Mouse (Mus musculus): Measurements from ENCODE around the gene Top2a.

Gene Top2a

DNA sequence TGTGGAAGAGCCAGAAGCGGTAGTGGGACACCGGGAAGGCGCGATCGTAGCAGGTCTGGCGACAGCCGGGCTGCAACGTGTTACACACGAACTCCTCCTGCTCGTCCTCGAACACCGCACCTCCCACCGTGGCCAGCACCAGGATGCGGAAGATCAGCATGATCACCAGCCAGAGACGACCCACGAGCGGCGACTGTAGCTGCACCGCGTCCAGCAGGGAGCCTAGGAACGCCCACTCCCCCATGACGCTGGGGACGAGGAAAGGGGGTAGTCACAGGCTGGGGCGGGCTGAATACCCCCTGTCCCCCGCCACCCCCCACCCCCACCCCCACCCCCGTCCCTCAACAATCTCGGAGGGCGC, 41.2 kb downstream of the Top2a start, which contains the start of gene Gjd3:
Gjd3 (minus strand) TSS at position 244 of the 361 bp plus-strand sequence.
- no peak for DNase-seq (ENCODE audit: low spot score)

DNA sequence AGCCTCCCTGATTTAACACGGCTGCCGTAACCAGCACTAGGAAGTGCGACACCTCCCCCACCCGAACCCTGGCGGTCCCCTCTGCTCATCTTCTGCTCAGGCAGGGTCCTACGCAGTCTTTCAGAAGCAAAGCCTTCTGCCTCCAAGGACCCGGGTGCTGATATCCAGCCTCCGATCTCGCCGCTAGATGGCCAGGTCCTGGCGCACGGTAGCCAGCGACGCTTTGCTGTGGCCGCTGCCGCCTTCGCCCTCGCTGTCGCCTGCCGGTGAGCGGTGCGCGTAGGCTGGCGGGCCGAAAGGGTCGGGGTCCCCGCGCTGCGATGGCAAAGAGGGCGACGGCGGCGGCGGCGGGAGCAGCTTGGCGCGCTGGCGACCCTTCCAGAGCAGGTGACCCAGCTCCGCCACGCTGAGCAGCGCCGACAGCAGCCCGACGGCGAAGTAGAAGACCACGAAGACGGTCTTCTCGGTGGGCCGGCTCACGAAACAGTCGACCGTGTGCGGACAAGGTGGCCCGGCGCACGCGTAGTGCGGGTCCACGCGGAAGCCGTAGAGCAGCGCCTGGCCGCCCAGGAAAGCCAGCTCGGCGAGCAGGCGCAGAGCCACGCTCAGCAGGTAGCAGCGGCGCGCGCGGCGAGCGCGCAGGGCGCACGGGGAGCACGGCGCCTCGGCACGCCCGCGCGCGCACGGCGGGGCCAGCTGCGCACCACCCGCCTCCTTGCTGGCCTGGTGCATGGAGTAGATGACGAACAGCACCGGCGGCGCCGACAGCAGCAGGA, 41.8 kb downstream of the Top2a start:
- DNase-seq (ENCODE audit: low spot score), result peak; percentile 86

DNA sequence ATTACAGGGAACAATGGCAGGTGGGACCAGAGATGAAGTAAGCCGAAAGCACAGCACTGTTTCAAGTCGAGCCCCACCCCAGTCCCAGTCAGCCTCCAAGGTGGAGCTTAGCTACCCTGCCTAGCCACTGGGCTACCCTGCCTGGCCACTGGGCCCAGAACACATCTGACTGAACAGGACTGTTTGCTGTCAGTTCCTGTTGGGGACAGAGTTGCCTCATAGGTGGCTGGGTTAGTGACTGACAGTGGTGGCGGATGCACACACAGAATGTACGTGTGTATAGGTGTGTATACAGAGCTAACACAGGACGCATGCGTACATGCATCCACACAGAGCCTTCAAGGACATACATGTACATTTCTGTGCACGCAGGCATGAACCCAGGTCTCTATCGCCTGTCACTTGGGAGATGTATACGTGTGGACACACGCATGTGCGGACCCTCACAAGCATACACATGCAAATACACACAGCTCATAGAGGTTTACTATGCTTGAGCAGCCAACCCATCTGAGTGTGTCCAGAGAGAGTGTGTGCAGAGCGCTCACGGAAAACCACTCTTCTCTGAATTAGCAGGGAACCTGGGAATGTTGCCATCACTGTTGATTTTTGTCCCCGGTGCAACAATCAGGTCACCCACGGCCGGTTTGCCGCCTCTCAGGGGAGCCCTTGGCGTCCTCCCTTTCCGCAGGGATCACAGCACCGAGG, 42.5 kb downstream of the Top2a start:
- no peak for DNase-seq (ENCODE audit: low spot score)

DNA sequence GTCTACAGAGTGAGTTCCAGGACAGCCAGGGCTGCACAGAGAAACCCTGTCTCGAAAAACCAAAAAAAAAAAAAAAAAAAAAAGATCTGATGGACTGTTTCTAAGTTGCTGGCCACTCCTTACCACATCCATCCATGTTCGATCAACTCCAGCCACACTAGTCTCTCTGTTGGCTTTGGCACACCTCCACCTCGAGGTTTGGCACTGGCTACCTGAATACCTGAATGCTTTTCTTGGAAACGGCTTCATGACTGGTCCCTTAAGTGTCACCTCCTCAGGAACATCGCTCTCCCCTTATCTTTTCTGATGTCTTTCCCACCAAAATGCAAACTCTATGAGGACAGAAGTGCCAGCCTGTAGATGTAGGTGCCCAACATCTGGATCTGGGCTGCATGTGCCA, 44.6 kb downstream of the Top2a start:
- DNase-seq (ENCODE audit: low spot score), result no peak

DNA sequence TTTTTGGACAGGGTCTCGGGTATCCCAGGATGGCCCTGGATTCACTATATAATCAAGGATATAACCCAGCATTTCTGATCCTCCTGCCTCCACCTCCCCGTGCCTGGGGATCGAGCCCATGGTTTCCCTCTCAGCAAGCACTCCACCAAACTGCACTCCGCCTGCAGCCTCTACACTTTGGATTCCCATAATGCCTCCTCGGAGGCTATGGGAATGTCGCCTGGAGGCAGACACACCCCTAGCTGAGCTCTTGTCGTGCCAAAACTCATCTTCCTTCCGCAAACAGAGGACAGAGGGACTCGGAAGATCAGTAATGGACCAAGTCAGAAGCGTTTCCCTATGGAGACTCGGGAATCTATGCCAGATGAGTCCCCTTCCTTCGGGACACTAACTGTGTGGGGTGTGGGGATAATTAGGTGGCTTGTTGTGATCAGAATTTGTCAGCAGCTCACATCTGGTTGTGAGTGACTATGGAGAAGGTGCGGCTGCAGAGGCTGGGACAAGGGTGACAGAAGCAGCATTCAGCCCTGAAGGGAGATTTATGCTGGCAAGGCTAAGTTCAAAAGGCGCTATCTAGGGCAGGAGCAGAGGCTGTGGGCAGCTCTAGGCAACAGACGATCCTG, 45.4 kb downstream of the Top2a start:
- no peak for DNase-seq (ENCODE audit: low spot score)

DNA sequence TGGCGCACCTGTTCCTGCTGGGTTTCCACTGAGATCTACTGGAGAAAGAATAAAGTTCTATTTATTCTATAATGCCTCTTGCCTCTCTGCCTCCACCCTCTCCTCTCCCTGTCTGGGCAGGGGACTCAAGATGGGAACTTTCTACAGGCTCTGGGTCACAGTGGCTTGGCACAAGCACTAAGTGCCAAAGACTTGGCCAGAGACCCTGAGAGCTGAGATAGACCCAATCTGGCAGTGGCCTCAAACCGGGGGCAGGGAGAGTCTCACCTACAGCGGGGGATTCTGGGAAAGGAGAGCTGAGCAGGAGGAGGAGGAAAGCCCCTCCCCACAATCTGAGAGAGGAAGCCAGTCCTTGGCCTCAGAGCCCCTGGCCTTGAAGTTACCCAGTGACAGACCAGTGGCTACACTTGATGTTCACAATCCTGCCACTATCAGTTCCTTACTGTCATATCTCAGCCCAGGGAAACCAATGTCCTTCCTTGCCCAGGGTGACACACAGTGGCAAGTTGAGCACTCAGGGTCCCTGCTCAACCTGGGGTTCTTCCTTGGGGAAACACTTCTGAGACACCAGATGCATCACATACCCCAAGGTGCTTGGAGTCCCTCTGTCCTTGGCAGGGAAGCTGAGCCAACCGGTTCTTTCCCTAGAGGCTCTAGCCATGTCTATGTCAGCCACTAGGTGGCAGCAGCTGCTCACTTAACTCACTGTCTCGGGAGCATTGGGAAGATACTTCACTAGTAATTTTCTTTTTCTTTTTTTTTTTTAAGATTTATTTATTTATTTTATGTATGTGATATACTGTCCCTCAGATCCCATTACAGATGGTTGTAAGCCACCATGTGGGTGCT, 48.9 kb downstream of the Top2a start:
- DNase-seq (ENCODE audit: low spot score), result peak; percentile 83

DNA sequence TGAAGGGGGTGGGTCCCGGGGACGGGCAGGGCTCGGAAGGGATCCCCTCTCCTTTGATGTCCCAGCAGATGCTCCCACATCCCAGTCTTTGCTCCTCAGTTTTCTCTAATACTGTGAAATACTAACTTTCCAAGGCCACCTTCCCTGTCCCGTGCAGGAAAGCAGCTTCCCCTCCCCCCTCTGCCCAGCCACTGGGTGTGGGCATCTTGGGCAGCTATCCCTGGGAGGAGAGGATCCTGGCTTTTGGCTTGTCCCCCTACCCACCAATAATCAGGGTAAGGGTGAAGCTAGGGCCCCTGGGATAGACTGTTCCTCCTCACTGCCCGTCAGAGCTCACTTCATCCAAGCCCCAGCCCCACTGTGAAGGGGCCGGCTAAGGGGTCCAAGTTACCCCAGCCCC, 49.8 kb downstream of the Top2a start:
- no peak for DNase-seq (ENCODE audit: low spot score)

DNA sequence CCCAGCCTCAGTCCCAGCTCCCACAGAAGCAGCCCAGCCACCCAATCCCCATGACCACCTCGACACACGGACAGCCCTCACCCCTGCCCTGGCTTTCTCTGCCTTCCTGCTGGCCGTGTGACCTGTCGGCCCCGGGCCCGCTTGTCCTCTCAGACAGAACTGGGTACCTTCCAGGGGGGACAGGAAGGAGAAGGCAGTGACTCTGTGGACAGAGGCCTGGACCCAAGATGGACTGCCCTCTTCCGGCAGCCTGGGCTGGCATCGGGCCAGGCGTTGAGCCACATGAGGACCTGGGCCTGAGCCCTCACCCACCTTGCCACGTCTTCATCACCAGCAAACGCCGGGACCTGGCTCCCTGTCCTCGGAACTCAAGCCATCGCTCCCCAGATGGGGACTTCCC, 50.4 kb downstream of the Top2a start:
- DNase-seq (ENCODE audit: low spot score), result peak; percentile 72

DNA sequence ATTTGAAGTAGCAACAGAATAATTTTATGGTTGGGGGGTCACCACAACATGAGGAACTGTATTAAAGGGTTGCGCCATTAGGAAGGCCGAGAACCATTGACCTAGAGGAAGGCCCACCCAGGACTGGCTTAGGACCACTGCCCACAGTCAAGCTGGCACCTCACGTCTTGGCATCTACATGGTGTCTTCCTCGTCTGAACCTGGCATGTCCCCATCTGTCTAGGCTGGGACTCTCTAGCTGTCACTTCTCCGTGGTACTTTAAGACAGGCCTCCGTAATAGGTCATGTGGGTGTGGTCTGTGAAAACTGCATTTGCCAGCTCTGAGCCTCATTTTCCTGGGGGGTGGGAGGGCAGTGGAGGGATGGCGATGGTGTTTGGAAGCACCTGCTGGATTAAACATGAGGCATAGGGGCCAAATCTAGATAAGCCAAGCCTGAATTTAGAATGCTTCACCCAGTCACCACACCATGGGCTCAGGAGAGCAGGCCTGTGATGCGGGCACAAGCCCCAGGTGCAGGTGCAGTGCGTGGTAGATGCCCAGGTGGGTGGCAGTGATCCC, 51.1 kb downstream of the Top2a start:
- DNase-seq (ENCODE audit: low spot score), result no peak

DNA sequence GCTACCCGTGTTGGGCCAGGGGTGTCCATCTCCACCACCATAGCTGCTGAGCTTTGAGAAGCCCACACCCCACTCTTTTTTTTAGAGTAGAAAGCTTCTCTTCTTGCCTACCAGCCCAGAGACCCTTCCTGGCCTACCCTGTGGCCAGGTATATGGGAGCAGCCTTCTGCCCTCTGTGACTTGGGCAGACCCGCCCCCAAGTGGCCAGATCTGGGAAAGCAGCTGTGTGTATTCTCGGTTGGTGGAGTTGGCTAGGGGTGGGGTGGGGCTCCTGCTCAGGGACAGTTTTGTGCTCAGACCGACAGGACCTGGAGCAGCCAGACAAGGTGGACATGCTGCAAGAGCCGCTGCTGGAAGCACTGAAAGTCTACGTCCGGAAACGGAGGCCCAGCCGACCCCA, 51.8 kb downstream of the Top2a start:
- peak; percentile 86 for DNase-seq (ENCODE audit: low spot score)

DNA sequence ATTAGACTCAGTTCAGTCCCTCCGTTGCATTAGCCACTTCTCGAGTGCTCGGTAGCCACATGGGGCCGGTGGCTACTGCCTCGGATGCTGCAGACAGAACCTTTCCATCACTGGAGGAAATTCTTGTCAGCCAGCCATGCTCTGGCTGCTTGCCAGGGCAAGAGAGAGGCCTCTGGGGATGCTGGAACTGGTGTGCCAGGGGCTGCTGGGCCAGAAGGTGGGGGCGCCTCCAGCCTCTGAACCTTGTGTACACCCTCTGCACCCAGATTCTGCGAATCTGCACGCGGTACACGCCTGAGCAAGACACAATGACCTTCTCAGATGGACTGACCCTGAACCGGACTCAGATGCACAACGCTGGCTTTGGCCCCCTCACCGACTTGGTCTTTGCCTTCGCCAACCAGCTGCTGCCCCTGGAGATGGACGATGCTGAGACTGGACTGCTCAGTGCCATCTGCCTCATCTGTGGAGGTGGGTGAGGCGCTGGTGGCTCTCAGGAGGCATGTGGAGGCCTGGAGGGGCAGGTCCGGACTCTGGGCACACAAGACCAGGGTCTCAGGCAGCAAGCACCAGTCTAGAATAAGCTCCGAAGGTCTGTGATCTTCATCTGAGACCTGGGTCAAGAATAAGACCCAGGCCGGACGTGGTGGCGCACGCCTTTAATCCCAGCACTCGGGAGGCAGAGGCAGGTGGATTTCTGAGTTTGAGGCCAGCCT, 52.5 kb downstream of the Top2a start:
- peak; percentile 78 for DNase-seq (ENCODE audit: low spot score)

DNA sequence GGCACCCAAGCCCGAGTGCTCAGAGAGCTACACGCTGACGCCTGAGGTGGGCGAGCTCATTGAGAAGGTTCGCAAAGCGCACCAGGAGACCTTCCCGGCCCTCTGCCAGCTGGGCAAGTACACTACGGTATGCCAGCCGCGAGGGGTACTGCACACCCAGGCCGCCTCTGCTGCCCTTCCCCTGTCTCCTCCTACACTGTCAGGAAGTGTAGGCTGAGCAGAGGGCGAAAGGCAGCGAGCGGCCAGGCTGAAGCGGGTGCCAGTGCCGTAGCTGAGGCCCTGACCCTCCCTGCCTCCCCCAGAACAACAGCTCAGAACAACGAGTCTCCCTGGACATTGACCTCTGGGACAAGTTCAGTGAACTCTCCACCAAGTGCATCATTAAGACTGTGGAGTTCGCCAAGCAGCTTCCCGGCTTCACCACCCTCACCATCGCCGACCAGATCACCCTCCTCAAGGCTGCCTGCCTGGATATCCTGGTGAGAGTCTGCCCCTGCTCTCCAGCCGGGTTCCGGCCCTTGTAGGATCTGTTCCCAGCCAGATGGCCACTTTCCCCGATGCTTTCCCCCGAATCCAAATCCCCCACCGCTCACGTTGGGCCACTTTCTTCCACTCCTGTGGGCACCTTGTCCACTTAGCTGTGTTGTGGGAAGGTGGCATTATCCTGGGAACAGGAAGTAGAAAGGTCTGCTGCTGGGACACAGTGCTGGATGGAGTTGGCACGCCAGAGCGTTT, 53.6 kb downstream of the Top2a start:
- peak; percentile 67 for DNase-seq (ENCODE audit: low spot score)

DNA sequence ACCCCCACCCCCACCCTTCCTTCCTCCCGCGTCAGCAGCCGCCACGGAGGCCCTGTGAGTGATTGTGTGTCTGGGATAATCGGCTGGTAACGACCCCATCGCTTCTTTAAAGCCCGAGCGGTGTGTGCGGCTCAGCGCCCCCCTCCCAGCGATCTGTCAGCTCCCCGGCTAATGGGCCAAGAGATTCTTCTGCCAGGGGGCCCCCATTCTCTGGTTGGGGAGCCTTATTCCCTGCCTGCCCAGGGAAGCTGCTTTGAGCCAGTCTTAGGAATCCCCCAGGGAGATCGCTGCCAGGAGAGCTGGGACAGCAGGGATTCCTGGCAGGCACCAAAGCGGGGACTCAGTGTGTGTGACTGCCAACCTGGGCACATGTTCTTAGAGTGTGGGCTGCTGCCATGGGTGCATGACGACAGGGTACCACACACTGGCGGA, 54.5 kb downstream of the Top2a start:
- DNase-seq (ENCODE audit: low spot score), result peak; percentile 82

DNA sequence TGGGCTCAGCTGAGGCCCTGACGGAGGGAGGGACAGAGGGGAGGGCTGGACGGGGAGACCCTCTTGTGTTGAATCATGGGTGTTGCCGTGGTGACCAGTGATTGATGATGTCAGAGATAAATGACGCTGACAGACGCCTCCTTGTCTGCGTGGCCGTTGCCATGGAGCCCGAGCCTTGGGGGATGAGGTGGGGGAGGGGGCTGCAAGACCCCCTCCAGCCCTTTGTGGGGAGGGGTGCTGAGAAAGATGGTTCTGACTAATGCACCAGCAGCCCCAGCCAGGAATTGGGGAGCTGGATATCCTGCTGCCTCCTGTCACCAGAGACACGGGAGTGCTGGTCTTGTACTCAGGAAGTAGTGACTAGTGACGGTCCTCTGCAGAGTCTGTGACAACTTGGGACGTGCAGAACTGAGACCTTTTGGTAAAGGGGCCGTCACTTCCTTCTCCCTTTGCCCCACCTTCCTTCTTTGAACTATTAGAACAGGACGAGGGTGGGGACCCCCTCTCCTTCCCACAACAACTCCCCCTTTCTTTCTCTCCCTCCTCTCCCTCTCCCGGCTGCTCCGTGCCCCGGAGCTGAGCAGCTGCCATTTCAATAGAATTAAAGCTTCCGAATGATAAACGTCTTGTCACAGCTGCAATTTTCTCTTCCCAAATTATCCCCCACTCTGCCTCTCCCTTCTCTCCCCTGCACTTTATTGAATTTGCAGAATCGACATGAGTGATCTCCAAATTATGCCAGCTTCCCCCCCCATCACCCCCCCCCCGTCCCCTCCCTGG, 55.1 kb downstream of the Top2a start:
- peak; percentile 49 for DNase-seq (ENCODE audit: low spot score)

DNA sequence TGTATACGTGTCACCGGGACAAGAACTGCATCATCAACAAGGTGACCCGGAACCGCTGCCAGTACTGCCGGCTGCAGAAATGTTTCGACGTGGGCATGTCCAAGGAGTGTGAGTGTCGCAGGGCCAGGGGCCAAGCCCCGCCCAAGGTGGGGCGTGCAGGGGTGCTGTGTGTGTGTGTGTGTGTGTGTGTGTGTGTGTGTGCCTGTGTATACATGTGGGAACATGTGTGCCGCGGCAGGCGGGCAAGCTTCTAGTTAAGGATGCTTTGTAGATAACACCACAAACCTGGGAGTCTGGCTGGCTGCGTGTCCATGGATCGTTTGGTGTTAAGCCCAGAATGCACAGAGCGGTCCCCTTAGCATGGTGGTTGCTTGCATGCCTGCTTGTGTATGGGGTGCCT, 55.9 kb downstream of the Top2a start:
- DNase-seq (ENCODE audit: low spot score), result no peak

DNA sequence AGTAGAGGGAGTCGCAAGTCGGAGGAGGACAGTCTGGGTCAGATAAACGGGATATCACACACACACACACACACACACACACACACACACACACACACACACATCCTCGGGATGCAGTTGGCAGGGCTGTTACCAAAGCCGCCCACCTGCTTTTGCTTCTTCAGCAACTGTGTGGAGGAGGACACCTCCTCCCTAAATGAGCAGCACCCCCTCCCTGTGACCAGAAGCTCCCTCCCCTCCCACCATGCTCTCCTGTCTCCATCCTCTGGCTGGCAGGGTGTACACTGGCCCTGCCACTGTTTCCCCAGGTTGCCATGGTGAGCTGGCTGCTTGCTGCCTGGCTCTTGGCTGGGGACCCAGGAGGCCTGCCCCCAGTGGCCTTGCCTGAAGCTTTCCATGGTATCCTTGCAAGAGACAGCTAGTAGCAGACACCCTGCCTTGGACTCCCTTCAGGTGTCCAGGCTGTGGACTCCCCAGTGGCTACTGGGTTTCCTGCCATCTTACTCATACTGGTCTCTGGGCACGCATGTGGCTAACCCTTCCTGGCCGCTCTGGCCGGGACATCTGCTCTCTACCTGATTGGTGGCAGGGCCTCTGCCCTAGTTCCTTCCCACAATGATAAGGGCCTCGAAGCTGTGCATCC, 57.4 kb downstream of the Top2a start:
- DNase-seq (ENCODE audit: low spot score), result peak; percentile 93

DNA sequence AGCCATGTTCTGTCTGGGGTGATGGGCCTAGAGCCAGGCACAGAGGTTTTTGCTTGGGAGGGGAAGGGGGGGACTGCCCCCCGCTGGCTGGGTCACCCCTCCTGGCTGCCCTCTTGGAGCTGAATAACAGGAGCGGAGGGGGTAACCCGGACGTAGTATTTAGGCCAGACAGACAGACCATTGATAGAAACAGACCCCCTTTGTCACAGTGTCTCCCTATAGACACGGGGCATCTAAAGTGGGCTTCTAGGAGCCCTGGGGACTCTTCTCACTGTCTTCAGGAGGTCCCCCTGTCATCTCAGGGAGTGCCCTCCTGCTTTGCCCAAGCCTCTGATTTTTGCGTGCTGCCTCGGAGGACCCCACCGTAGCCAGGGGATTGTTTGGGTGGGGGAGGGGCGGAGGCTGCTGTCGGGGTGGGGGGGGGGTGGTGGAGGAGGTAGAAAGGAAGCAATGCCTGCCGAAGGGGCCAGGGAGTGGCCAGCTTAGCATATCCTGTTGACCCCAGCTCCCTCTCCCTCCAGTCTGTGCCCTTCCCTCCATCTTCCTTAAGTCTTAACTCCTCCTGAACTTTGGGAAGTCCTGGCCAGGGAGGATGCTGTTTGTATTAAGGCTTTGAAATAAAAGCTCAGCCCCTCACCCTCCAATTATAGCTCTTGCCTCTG, 58.4 kb downstream of the Top2a start:
- no peak for DNase-seq (ENCODE audit: low spot score)

DNA sequence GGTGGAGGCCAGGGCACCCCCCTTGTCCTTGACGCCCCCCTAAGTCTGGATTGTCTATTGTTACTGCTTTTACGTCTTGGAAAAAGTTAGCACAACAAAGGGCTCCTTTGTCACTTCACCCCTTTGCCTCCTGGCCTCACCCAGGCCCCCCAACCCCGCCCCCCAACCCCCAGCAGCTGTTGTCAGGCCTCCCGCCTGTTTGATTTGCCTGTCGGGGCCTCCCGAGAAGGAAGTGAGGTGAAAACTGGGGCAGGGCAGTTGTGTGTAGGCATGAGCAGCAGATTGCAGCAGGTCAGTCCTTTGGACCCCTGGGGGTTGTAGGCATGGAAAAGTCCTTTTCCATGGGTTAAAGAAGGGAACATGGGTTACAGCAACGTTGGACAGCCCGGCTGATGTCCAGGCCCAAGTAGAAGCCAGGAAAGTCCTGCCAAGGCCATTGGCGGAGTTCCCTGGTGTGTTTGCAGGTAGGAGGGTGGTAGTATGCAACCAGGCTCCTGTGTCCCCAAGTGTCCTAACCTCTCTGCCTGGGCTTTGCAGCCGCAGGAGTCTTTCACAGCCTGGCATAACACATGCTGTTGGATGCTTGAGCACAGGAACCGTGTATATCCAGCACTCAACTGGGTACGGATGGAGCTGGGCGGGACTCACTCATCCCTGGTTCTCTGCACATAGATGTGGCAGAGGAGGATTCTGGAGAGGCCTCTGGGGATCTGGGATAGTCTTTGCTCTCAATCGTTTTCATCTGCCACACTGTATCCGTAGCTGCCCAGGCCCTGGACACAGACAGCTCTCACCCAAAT, 59.2 kb downstream of the Top2a start:
- peak; percentile 58 for DNase-seq (ENCODE audit: low spot score)
